Mouse (Mus musculus): Measurements from ENCODE around the gene Olfml3.

DNA sequence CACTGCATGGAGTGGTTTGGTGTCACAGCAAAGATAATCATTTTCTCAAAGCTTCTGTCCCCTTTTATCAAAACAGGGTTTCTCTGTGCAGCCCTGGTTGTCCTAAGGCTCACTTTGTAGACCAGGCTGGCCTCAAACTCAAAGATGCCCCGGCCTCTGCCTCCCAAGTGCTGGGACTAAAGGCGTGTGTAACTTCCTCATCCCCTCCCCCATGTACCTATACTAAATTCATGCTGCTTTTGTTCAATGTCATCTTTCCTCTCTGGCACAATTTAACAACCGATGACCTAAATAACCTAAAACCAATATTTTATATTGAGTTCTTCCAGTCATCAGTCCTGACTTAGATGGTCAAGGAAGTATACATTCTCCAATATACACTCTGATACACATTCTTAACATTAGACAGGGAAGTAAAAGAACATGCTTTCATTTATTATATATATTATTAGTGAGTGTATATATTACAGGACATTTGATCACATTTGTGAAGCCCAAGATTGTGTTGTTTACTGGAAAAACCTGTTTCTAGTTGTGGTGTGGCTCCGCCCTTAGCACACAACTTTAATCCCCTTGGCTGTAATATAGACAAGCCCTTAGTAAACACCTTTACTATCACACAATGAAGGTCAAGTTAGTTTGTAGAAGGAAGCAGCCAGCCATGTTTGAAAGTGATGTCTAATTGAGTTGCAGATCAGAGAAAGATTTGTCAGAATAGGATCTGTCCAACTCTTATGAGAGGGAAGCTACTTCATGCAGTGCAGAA, 45.2 kb upstream of the Olfml3 start:
- TF ChIP-seq POLR2A (IDR thresholded peaks at IDR 0.05; ENCODE audit: insufficient read length, low read depth) (no peak), MAX (IDR thresholded peaks at IDR 0.05; ENCODE audit: low read depth) (no peak), USF1 (IDR thresholded peaks at IDR 0.05; ENCODE audit: low read depth) (no peak), E2F4 (IDR thresholded peaks at IDR 0.05; ENCODE audit: insufficient read depth) (no peak)
